27 mouse cellular contexts compared by ENCODE assay signal in genomic region chr11:109468133-109468532, GRCm38 (mm10). TPM values are rescaled to one million over a fixed set of nuclear protein-coding genes. Genes with fewer than 3 reads are reported as not detected.
DNase-seq lines count a peak whose midpoint lies in the region; ATAC-seq and TF ChIP-seq lines count a peak whose summit lies in the region.
"Had no signal": no experiment of that assay in that cellular context is flagged by ENCODE, and none has a peak within 500 bp of the region (broad histone marks: within the 10 kb centered on the region; RNA-seq: fewer than 3 reads in every experiment).

No protein-coding gene starts in this region.

- H3K36me3 ChIP-seq in lung, embryonic 14.5 days (ENCODE audit: insufficient read depth), result no peaks in the 10 kb centered on the region
- H3K36me3 ChIP-seq in lung, postnatal 0 days (ENCODE audit: insufficient read depth, low read length), result no peaks in the 10 kb centered on the region
- H3K36me3 ChIP-seq in liver, embryonic 14.5 days (replicated peaks; ENCODE audit: control insufficient read depth, insufficient read depth, low read depth), result peaks cover 34% of the 10 kb centered on the region
- no peaks in the 10 kb centered on the region for H3K36me3 ChIP-seq in kidney, embryonic 16.5 days (ENCODE audit: insufficient read depth, low read length)
- H3K36me3 ChIP-seq: midbrain, embryonic 13.5 days had no signal

- no peak overlapping the region for H3K27ac ChIP-seq in lung, embryonic 14.5 days (ENCODE audit: low read depth)
- H3K27ac ChIP-seq in lung, postnatal 0 days (ENCODE audit: low read length), result no peak overlapping the region
- H3K27ac ChIP-seq in liver, embryonic 14.5 days, result peak overlapping the region; percentile 25; the same call in 1 of the 2 replicates
- H3K27ac ChIP-seq in kidney, embryonic 16.5 days (ENCODE audit: low read length), result no peak overlapping the region
- H3K27ac ChIP-seq: embryonic facial prominence, embryonic 10.5 days; heart, embryonic 13.5 days; hindbrain, embryonic 12.5 days; midbrain, embryonic 13.5 days had no signal

- no peak overlapping the region for H3K4me3 ChIP-seq in lung, embryonic 14.5 days (ENCODE audit: low read depth, low read length)
- H3K4me3 ChIP-seq in lung, postnatal 0 days (ENCODE audit: low read depth, low read length), result no peak overlapping the region
- no peak overlapping the region for H3K4me3 ChIP-seq in liver, embryonic 14.5 days (ENCODE audit: insufficient read depth in 1 of 2, low read depth in 2 of 2, low read length in 2 of 2)
- H3K4me3 ChIP-seq in kidney, embryonic 16.5 days (ENCODE audit: low read length), result no peak overlapping the region
- H3K4me3 ChIP-seq: embryonic facial prominence, embryonic 10.5 days; heart, embryonic 13.5 days; hindbrain, embryonic 12.5 days; megakaryocyte, embryonic 14.5 days; midbrain, embryonic 13.5 days had no signal

- H3K27me3 ChIP-seq in lung, embryonic 14.5 days (ENCODE audit: insufficient read depth, low read length), result peaks cover 5% of the 10 kb centered on the region; the same call in 1 of the 2 replicates
- H3K27me3 ChIP-seq in lung, postnatal 0 days (replicated peaks; ENCODE audit: insufficient read depth, low read length), result no peaks in the 10 kb centered on the region
- no peaks in the 10 kb centered on the region for H3K27me3 ChIP-seq in liver, embryonic 14.5 days (ENCODE audit: control insufficient read depth, insufficient read depth, low read length)
- no peaks in the 10 kb centered on the region for H3K27me3 ChIP-seq in kidney, embryonic 16.5 days (ENCODE audit: insufficient read depth, low read length)
- H3K27me3 ChIP-seq: heart, embryonic 13.5 days; hindbrain, embryonic 12.5 days; megakaryocyte, embryonic 14.5 days had no signal

- peak; percentile 15 for DNase-seq in lung, embryonic 14.5 days
- no peak for DNase-seq in lung, postnatal 0 days (ENCODE audit: low spot score)
- DNase-seq in adipocyte (ENCODE audit: low spot score), result peak; percentile 57
- DNase-seq in liver, embryonic 14.5 days (ENCODE audit: low read depth in 3 of 3, low spot score in 3 of 3), result no peak
- DNase-seq in neural tube, embryonic 10.5 days (ENCODE audit: extremely low spot score, low spot score), result no peak
- no peak for DNase-seq in embryo, embryonic 10 days (ENCODE audit: low spot score)
- DNase-seq: adrenal gland, postnatal 36 days; cerebellum, adult 11 months; cerebellum, adult 9-11 months; heart, adult 11 months; layer of hippocampus, adult 9-11 months; lung, postnatal 14 days; right cerebral cortex, postnatal 25 days; spleen, adult 18-20 months; thymus, postnatal 14 days had no signal

- no peak for ATAC-seq in lung, embryonic 14.5 days (ENCODE audit: insufficient read depth)
- ATAC-seq in lung, postnatal 0 days, result no peak
- ATAC-seq in liver, embryonic 14.5 days (ENCODE audit: insufficient read depth), result no peak
- no peak for ATAC-seq in kidney, embryonic 16.5 days (ENCODE audit: low FRiP score, low TSS enrichment)
- ATAC-seq: intestine, postnatal 0 days; midbrain, embryonic 13.5 days had no signal

- no peak for TF ChIP-seq EP300 in lung, postnatal 0 days (IDR thresholded peaks at IDR 0.05)
- TF ChIP-seq EP300 in liver, embryonic 14.5 days (IDR thresholded peaks at IDR 0.05; ENCODE audit: low read depth), result no peak

- WGBS in lung, embryonic 14.5 days, result 59% methylated on average over 5 of the region's 5 CpGs
- 53% methylated on average over 5 of the region's 5 CpGs for WGBS in lung, postnatal 0 days
- WGBS in liver, embryonic 14.5 days (ENCODE audit: insufficient replicate concordance), result 67% methylated on average over 5 of the region's 5 CpGs
- 85% methylated on average over 5 of the region's 5 CpGs for WGBS in kidney, embryonic 16.5 days

- no peaks in the 10 kb centered on the region for H3K4me1 ChIP-seq in lung, embryonic 14.5 days (ENCODE audit: insufficient read depth)
- peaks cover 4% of the 10 kb centered on the region; the same call in 1 of the 2 replicates for H3K4me1 ChIP-seq in lung, postnatal 0 days (ENCODE audit: insufficient read depth, low read depth, low read length)
- peaks cover 34 to 51% of the 10 kb centered on the region in 2 experiments for H3K4me1 ChIP-seq in liver, embryonic 14.5 days (replicated peaks; ENCODE audit: control insufficient read depth in 2 of 2, insufficient read depth in 2 of 2, low read length in 1 of 2)
- H3K4me1 ChIP-seq in kidney, embryonic 16.5 days (ENCODE audit: insufficient read depth, low read length), result peaks cover 20% of the 10 kb centered on the region

- no peak overlapping the region for H3K9ac ChIP-seq in lung, embryonic 14.5 days
- H3K9ac ChIP-seq in lung, postnatal 0 days (replicated peaks; ENCODE audit: low read depth), result no peak overlapping the region
- no peak overlapping the region for H3K9ac ChIP-seq in liver, embryonic 14.5 days (replicated peaks)
- no peak overlapping the region for H3K9ac ChIP-seq in kidney, embryonic 16.5 days (replicated peaks; ENCODE audit: low read length)
- H3K9ac ChIP-seq: heart, embryonic 13.5 days; hindbrain, embryonic 12.5 days; midbrain, embryonic 13.5 days had no signal

- no peaks in the 10 kb centered on the region for H3K9me3 ChIP-seq in lung, embryonic 14.5 days (ENCODE audit: low read depth, low read length)
- H3K9me3 ChIP-seq in lung, postnatal 0 days (ENCODE audit: low read length), result no peaks in the 10 kb centered on the region
- no peaks in the 10 kb centered on the region for H3K9me3 ChIP-seq in liver, embryonic 14.5 days (ENCODE audit: control insufficient read depth, low read length)
- no peaks in the 10 kb centered on the region for H3K9me3 ChIP-seq in kidney, embryonic 16.5 days (ENCODE audit: low read length)
- H3K9me3 ChIP-seq: embryonic facial prominence, embryonic 10.5 days; heart, embryonic 13.5 days; hindbrain, embryonic 12.5 days; megakaryocyte, embryonic 14.5 days; midbrain, embryonic 13.5 days had no signal

- no peak overlapping the region for H3K4me2 ChIP-seq in lung, embryonic 14.5 days
- H3K4me2 ChIP-seq in lung, postnatal 0 days (replicated peaks; ENCODE audit: low read depth, low read length), result no peak overlapping the region
- peak overlapping the region; percentile 86 for H3K4me2 ChIP-seq in liver, embryonic 14.5 days (ENCODE audit: low read depth)
- H3K4me2 ChIP-seq in kidney, embryonic 16.5 days (replicated peaks; ENCODE audit: low read depth, low read length), result no peak overlapping the region
- H3K4me2 ChIP-seq: heart, embryonic 13.5 days; hindbrain, embryonic 12.5 days; midbrain, embryonic 13.5 days had no signal

- TF ChIP-seq CTCF in lung, embryonic 14.5 days (IDR thresholded peaks at IDR 0.05; ENCODE audit: low read depth), result no peak
- TF ChIP-seq CTCF in lung, postnatal 0 days (IDR thresholded peaks at IDR 0.05), result no peak
- no peak for TF ChIP-seq CTCF in liver, embryonic 14.5 days (IDR thresholded peaks at IDR 0.05; ENCODE audit: low read depth)

RNA-seq across cellular contexts. Expression of gene Arsg, which starts 5.0 kb away (rescaled TPM):
- polyA plus RNA-seq in lung, embryonic 14.5 days (2014; fragmentation: Nextera tagmentation; extraction: Ambion mirVana), result 2.8 and 5.3 TPM in 2 replicates
- polyA plus RNA-seq in lung, postnatal 0 days (2015; fragmentation: Nextera tagmentation; extraction: Ambion mirVana), result 6.6 and 7.1 TPM in 2 replicates
- polyA plus RNA-seq in liver, embryonic 14.5 days (2012; rRNA removed), result 2.1 and 2.3 TPM in 2 replicates
- polyA plus RNA-seq in liver, embryonic 14.5 days (2014; fragmentation: Nextera tagmentation; extraction: Ambion mirVana), result 3.4 and 3.8 TPM in 2 replicates
- 5.3 and 6.5 TPM in 2 replicates for polyA plus RNA-seq in kidney, embryonic 16.5 days (2015; fragmentation: Nextera tagmentation; extraction: Ambion mirVana)

RNA-seq across cellular contexts. Expression of gene Slc16a6, which starts 5.3 kb away (rescaled TPM):
- polyA plus RNA-seq in lung, embryonic 14.5 days (2014; fragmentation: Nextera tagmentation; extraction: Ambion mirVana), result 5.4 and 5.9 TPM in 2 replicates
- 1.8 and 2.3 TPM in 2 replicates for polyA plus RNA-seq in lung, postnatal 0 days (2015; fragmentation: Nextera tagmentation; extraction: Ambion mirVana)
- polyA plus RNA-seq in liver, embryonic 14.5 days (2012; rRNA removed), result 5.8 and 8.0 TPM in 2 replicates
- 39.0 and 39.5 TPM in 2 replicates for polyA plus RNA-seq in liver, embryonic 14.5 days (2014; fragmentation: Nextera tagmentation; extraction: Ambion mirVana)
- 8.4 and 8.7 TPM in 2 replicates for polyA plus RNA-seq in kidney, embryonic 16.5 days (2015; fragmentation: Nextera tagmentation; extraction: Ambion mirVana)

RNA-seq across cellular contexts. Expression of gene Amz2, which starts 42.4 kb away (rescaled TPM):
- 41.5 and 45.6 TPM in 2 replicates for polyA plus RNA-seq in lung, embryonic 14.5 days (2014; fragmentation: Nextera tagmentation; extraction: Ambion mirVana)
- polyA plus RNA-seq in lung, postnatal 0 days (2015; fragmentation: Nextera tagmentation; extraction: Ambion mirVana), result 23.6 and 28.8 TPM in 2 replicates
- 10.0 and 13.1 TPM in 2 replicates for polyA plus RNA-seq in liver, embryonic 14.5 days (2012; rRNA removed)
- polyA plus RNA-seq in liver, embryonic 14.5 days (2014; fragmentation: Nextera tagmentation; extraction: Ambion mirVana), result 12.2 and 12.6 TPM in 2 replicates
- 42.7 and 45.7 TPM in 2 replicates for polyA plus RNA-seq in kidney, embryonic 16.5 days (2015; fragmentation: Nextera tagmentation; extraction: Ambion mirVana)

RNA-seq across cellular contexts. Expression of gene 9930022D16Rik, which starts 54.4 kb away (rescaled TPM):
- polyA plus RNA-seq in lung, embryonic 14.5 days (2014; fragmentation: Nextera tagmentation; extraction: Ambion mirVana), result not detected in 2 replicates
- 0.07 TPM in 1 of 2 replicates, not detected in the other for polyA plus RNA-seq in lung, postnatal 0 days (2015; fragmentation: Nextera tagmentation; extraction: Ambion mirVana)
- not detected in 2 replicates for polyA plus RNA-seq in liver, embryonic 14.5 days (2012; rRNA removed)
- polyA plus RNA-seq in liver, embryonic 14.5 days (2014; fragmentation: Nextera tagmentation; extraction: Ambion mirVana), result not detected in 2 replicates
- polyA plus RNA-seq in kidney, embryonic 16.5 days (2015; fragmentation: Nextera tagmentation; extraction: Ambion mirVana), result not detected in 2 replicates
- polyA plus RNA-seq: embryonic facial prominence, embryonic 10.5 days; forebrain, embryonic 11.5 days; heart, embryonic 13.5 days; hindbrain, embryonic 12.5 days; kidney, embryonic 14.5 days; large intestine, adult 2 months; limb, embryonic 14.5 days; midbrain, embryonic 13.5 days; neural tube, embryonic 11.5 days had no signal

Comparison
In these comparisons a context has a peak if more than half of its experiments do, and no peak if none do; other contexts are left out.
1. DNase-seq: peak in lung, embryonic 14.5 days (single experiment) and adipocyte (single experiment); none in lung, postnatal 0 days (single experiment), liver, embryonic 14.5 days (0 of 3), neural tube, embryonic 10.5 days (single experiment) and embryo, embryonic 10 days (single experiment).